Mouse (Mus musculus): ENCODE measurements at regions not wholly inside any gene's neighbourhood (a gene's known extent, or its start where the extent isn't known, plus 50 kb on each side); places are given as distances from the start of the nearest gene placed in this dataset.

GRCm38 (mm10) chr3:149182095-149182494, 191.7 kb upstream of the Adgrl2 start:
- H3K27me3 ChIP-seq (ENCODE audit: control insufficient read depth, insufficient read depth, low read length): no peaks in the 10 kb centered on the region
- no peak overlapping the region for H3K4me2 ChIP-seq (ENCODE audit: low read length)
- no peak overlapping the region for H3K4me3 ChIP-seq (replicated peaks; ENCODE audit: low read depth, low read length)
- H3K9ac ChIP-seq (replicated peaks; ENCODE audit: low read length): no peak overlapping the region
- no peaks in the 10 kb centered on the region for H3K9me3 ChIP-seq (ENCODE audit: control insufficient read depth, low read length)
- H3K36me3 ChIP-seq (ENCODE audit: control insufficient read depth, insufficient read depth, low read length): no peaks in the 10 kb centered on the region
- ATAC-seq (ENCODE audit: low FRiP score, low TSS enrichment) (no peak), DNase-seq (no peak)
- H3K4me1 ChIP-seq (ENCODE audit: control insufficient read depth, insufficient read depth, low read length): peaks cover 8% of the 10 kb centered on the region
- no peak overlapping the region for H3K27ac ChIP-seq (replicated peaks; ENCODE audit: low read depth, low read length)
- 91% methylated on average over 5 of the region's 5 CpGs for WGBS

GRCm38 (mm10) chr3:149180129-149180528, 189.8 kb upstream of the Adgrl2 start:
- ATAC-seq (ENCODE audit: low FRiP score, low TSS enrichment) (no peak), DNase-seq (no peak)
- 19% methylated on average over 8 of the region's 8 CpGs for WGBS
- no peak overlapping the region for H3K27ac ChIP-seq (replicated peaks; ENCODE audit: low read depth, low read length)
- no peaks in the 10 kb centered on the region for H3K36me3 ChIP-seq (ENCODE audit: control insufficient read depth, insufficient read depth, low read length)
- no peak overlapping the region for H3K4me3 ChIP-seq (replicated peaks; ENCODE audit: low read depth, low read length)
- H3K9ac ChIP-seq (replicated peaks; ENCODE audit: low read length): no peak overlapping the region
- H3K27me3 ChIP-seq (ENCODE audit: control insufficient read depth, insufficient read depth, low read length): no peaks in the 10 kb centered on the region
- H3K4me1 ChIP-seq (ENCODE audit: control insufficient read depth, insufficient read depth, low read length): peaks cover 8% of the 10 kb centered on the region
- no peak overlapping the region for H3K4me2 ChIP-seq (ENCODE audit: low read length)
- no peaks in the 10 kb centered on the region for H3K9me3 ChIP-seq (ENCODE audit: control insufficient read depth, low read length)

DNA sequence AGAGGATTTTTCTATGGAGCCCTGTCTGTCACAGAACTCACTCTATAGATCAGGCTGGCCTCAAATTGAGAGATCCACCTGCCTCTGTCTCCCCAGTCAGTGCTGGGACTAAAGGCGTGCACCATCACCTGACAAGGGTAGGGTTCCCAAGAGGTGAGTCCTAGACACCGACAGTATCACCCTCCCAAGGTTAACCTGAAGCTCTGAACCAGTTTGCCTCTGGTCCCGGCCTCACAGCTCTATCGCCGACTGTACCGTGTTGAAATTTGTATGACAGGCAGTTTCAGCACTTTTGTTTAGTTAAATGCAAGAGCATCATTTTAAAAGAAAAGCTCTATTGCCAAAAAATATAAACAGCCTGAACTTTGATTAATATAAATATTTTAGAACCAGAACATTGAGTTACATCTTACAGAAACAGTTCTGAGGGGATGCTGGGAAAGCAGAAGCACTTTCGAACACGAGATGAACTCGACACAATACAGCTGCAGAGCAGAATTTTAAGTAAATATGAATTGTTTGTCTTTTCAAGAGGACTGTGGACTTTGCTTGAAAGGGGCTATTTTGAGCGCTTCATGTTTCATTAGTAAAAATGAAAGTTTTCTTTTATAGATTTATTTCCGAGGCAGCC, 189.2 kb upstream of the Adgrl2 start:
- Histone ChIP-seq H3K27me3 (ENCODE audit: control insufficient read depth, insufficient read depth, low read length) (no peaks in the 10 kb centered on the region), H3K4me3 (replicated peaks; ENCODE audit: low read depth, low read length) (no peak overlapping the region), H3K4me2 (ENCODE audit: low read length) (no peak overlapping the region), H3K4me1 (ENCODE audit: control insufficient read depth, insufficient read depth, low read length) (peaks cover 8% of the 10 kb centered on the region), H3K27ac (replicated peaks; ENCODE audit: low read depth, low read length) (no peak overlapping the region), H3K36me3 (ENCODE audit: control insufficient read depth, insufficient read depth, low read length) (no peaks in the 10 kb centered on the region), H3K9ac (replicated peaks; ENCODE audit: low read length) (no peak overlapping the region), H3K9me3 (ENCODE audit: control insufficient read depth, low read length) (no peaks in the 10 kb centered on the region)
- ATAC-seq (ENCODE audit: low FRiP score, low TSS enrichment): no peak
- 79% methylated on average over 11 of the region's 11 CpGs for WGBS
- no peak for DNase-seq

DNA sequence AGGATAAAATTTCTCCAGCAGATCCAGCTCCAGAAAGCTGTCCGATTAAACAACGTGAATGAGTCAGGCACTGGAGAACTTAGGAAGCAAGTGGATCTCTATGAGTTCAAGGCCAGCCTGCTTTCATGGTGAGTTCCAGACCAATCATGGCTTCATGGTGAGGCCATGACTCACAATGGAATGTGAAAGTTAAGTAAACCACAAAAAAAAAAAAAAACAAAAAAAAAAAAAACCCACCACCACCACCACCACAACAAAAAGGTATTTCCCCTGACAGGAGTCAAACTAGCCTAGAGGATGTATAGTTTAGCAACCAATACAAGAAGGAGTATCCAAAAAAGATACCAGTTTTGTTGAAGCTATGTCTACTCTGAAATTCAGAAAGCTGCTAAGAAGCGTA, 188.5 kb upstream of the Adgrl2 start:
- 94% methylated on average over 3 of the region's 3 CpGs for WGBS
- Histone ChIP-seq H3K27me3 (ENCODE audit: control insufficient read depth, insufficient read depth, low read length) (no peaks in the 10 kb centered on the region), H3K4me3 (replicated peaks; ENCODE audit: low read depth, low read length) (no peak overlapping the region), H3K9me3 (ENCODE audit: control insufficient read depth, low read length) (no peaks in the 10 kb centered on the region), H3K4me2 (ENCODE audit: low read length) (no peak overlapping the region), H3K27ac (replicated peaks; ENCODE audit: low read depth, low read length) (no peak overlapping the region), H3K36me3 (ENCODE audit: control insufficient read depth, insufficient read depth, low read length) (no peaks in the 10 kb centered on the region), H3K9ac (replicated peaks; ENCODE audit: low read length) (no peak overlapping the region), H3K4me1 (ENCODE audit: control insufficient read depth, insufficient read depth, low read length) (peaks cover 3% of the 10 kb centered on the region; the same call in 1 of the 2 replicates)
- DNase-seq (no peak), ATAC-seq (ENCODE audit: low FRiP score, low TSS enrichment) (no peak)

DNA sequence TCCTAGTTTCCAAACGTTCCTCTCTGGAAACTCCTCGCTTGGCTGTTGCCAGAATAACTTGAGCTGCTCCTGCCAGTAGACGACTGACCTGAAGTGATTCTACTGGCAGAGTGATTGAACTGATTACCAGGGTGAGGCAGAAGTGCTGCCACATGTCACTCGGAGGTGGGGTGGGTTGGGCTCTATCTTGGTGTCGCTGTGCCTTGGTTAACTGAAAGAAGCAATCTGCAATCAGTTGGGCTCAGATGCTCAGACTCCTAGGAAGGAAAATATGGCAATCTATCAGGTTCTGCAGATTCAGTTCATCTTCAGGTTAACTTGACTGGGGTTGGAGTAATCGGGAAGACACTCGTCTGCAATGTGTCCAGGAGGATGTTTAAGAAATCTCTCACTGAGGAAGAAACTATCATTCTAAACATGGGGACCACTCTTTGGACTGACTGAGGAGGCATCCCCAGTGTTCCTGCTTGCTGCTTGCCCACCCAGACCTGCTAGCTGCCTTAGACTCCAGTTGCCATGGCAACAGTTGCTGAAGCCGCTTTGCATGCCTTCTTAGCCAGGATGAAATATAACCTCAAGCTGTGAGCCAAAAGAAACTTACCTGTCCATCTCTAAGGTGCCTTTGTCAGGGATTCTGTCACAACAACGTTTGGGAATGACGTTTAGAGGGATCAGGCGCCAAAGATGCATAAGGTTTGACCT, 184.5 kb upstream of the Adgrl2 start:
- peak; percentile 31; the same call in 1 of the 2 replicates for ATAC-seq (ENCODE audit: low FRiP score, low TSS enrichment)
- H3K4me2 ChIP-seq (ENCODE audit: low read length): no peak overlapping the region
- no peaks in the 10 kb centered on the region for H3K36me3 ChIP-seq (ENCODE audit: control insufficient read depth, insufficient read depth, low read length)
- no peak overlapping the region for H3K9ac ChIP-seq (replicated peaks; ENCODE audit: low read length)
- WGBS: 59% methylated on average over 11 of the region's 11 CpGs
- peak; percentile 85 for DNase-seq
- H3K4me3 ChIP-seq (replicated peaks; ENCODE audit: low read depth, low read length): no peak overlapping the region
- no peak overlapping the region for H3K27ac ChIP-seq (replicated peaks; ENCODE audit: low read depth, low read length)
- H3K9me3 ChIP-seq (ENCODE audit: control insufficient read depth, low read length): no peaks in the 10 kb centered on the region
- no peaks in the 10 kb centered on the region; the same call in 1 of the 2 replicates for H3K27me3 ChIP-seq (ENCODE audit: control insufficient read depth, insufficient read depth, low read length)
- H3K4me1 ChIP-seq (ENCODE audit: control insufficient read depth, insufficient read depth, low read length): no peaks in the 10 kb centered on the region

DNA sequence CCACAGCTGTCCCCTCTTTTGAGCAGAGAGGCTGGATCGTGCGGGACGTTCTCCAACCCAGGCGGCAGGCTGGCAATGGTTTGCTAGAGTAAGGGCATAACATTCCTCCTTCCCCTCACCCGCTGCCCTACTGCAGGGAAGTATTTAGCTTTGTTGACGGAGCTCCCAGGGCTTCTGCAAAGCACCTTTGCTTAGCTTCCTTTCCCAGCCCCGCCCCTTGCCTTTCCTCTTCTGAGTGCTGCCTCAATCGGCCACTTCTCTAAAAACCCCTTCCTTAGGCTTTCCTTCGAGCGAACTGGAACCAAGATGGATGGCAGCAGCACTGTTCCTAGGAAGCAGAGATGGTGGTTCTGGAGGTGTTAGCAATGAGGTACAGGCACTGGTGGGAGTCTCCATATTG, 183.2 kb upstream of the Adgrl2 start:
- no peaks in the 10 kb centered on the region; the same call in 1 of the 2 replicates for H3K27me3 ChIP-seq (ENCODE audit: control insufficient read depth, insufficient read depth, low read length)
- 58% methylated on average over 10 of the region's 10 CpGs for WGBS

GRCm38 (mm10) chr3:149171766-149172165, 181.4 kb upstream of the Adgrl2 start:
- Histone ChIP-seq H3K9ac (replicated peaks; ENCODE audit: low read length) (no peak overlapping the region), H3K4me1 (ENCODE audit: control insufficient read depth, insufficient read depth, low read length) (no peaks in the 10 kb centered on the region), H3K9me3 (ENCODE audit: control insufficient read depth, low read length) (no peaks in the 10 kb centered on the region), H3K4me2 (ENCODE audit: low read length) (no peak overlapping the region), H3K27me3 (ENCODE audit: control insufficient read depth, insufficient read depth, low read length) (no peaks in the 10 kb centered on the region; the same call in 1 of the 2 replicates), H3K4me3 (replicated peaks; ENCODE audit: low read depth, low read length) (no peak overlapping the region), H3K36me3 (ENCODE audit: control insufficient read depth, insufficient read depth, low read length) (no peaks in the 10 kb centered on the region), H3K27ac (replicated peaks; ENCODE audit: low read depth, low read length) (no peak overlapping the region)
- WGBS: 93% methylated on average over 4 of the region's 4 CpGs
- ATAC-seq (ENCODE audit: low FRiP score, low TSS enrichment) (no peak), DNase-seq (no peak)

More for the DNA sequence above, 183.2 kb upstream of the Adgrl2 start:
- Histone ChIP-seq H3K27ac (replicated peaks; ENCODE audit: low read depth, low read length) (no peak overlapping the region), H3K9ac (replicated peaks; ENCODE audit: low read length) (no peak overlapping the region), H3K36me3 (ENCODE audit: control insufficient read depth, insufficient read depth, low read length) (no peaks in the 10 kb centered on the region), H3K4me3 (replicated peaks; ENCODE audit: low read depth, low read length) (no peak overlapping the region), H3K4me2 (ENCODE audit: low read length) (no peak overlapping the region), H3K4me1 (ENCODE audit: control insufficient read depth, insufficient read depth, low read length) (no peaks in the 10 kb centered on the region), H3K9me3 (ENCODE audit: control insufficient read depth, low read length) (no peaks in the 10 kb centered on the region)
- DNase-seq (no peak), ATAC-seq (ENCODE audit: low FRiP score, low TSS enrichment) (no peak)

DNA sequence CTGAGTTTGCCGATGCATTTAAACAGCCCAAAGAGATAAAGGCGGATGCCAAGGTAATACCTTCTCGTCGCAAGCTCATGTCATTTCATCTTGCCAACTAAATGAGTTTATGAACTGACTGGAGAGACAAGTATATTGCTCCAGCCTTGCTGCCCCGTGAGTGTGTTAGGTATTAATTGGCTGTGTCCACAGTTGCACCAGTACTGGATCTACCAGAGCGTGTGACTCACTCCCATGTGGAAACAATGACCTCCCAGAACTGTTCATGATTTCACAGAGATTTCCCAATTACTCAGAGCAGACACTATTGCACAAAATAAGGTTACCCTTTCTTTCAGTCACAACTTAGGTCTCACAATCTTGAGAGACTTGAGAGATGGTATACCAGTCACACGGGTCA, 179.8 kb upstream of the Adgrl2 start:
- WGBS: 80% methylated on average over 7 of the region's 7 CpGs

GRCm38 (mm10) chr3:149169442-149169841, 179.1 kb upstream of the Adgrl2 start:
- WGBS: 77% methylated on average over 12 of the region's 12 CpGs
- Histone ChIP-seq H3K4me3 (replicated peaks; ENCODE audit: low read depth, low read length) (no peak overlapping the region), H3K9me3 (ENCODE audit: control insufficient read depth, low read length) (no peaks in the 10 kb centered on the region), H3K4me2 (ENCODE audit: low read length) (no peak overlapping the region), H3K9ac (replicated peaks; ENCODE audit: low read length) (no peak overlapping the region), H3K27me3 (ENCODE audit: control insufficient read depth, insufficient read depth, low read length) (no peaks in the 10 kb centered on the region; the same call in 1 of the 2 replicates), H3K36me3 (ENCODE audit: control insufficient read depth, insufficient read depth, low read length) (no peaks in the 10 kb centered on the region), H3K27ac (replicated peaks; ENCODE audit: low read depth, low read length) (no peak overlapping the region), H3K4me1 (ENCODE audit: control insufficient read depth, insufficient read depth, low read length) (no peaks in the 10 kb centered on the region)
- no peak for DNase-seq
- ATAC-seq (ENCODE audit: low FRiP score, low TSS enrichment): no peak

More for the DNA sequence above, 179.8 kb upstream of the Adgrl2 start:
- H3K27ac ChIP-seq (replicated peaks; ENCODE audit: low read depth, low read length): no peak overlapping the region
- DNase-seq (no peak), ATAC-seq (ENCODE audit: low FRiP score, low TSS enrichment) (no peak)
- H3K36me3 ChIP-seq (ENCODE audit: control insufficient read depth, insufficient read depth, low read length): no peaks in the 10 kb centered on the region
- H3K4me1 ChIP-seq (ENCODE audit: control insufficient read depth, insufficient read depth, low read length): no peaks in the 10 kb centered on the region
- H3K9me3 ChIP-seq (ENCODE audit: control insufficient read depth, low read length): no peaks in the 10 kb centered on the region
- H3K4me3 ChIP-seq (replicated peaks; ENCODE audit: low read depth, low read length): no peak overlapping the region
- no peaks in the 10 kb centered on the region; the same call in 1 of the 2 replicates for H3K27me3 ChIP-seq (ENCODE audit: control insufficient read depth, insufficient read depth, low read length)
- H3K9ac ChIP-seq (replicated peaks; ENCODE audit: low read length): no peak overlapping the region
- no peak overlapping the region for H3K4me2 ChIP-seq (ENCODE audit: low read length)

Data from midbrain, embryonic 14.5 days (tissue).